Mouse (Mus musculus) hindbrain, postnatal 0 days (tissue): ENCODE measurements around the gene Rest. TPM values are rescaled to one million over a fixed set of nuclear protein-coding genes. Genes with fewer than 3 reads are reported as not detected.

ENCODE experiments used
- ATAC-seq: fragments of 200-750 bp; cut with Nextera tagmentation; 2 replicates; pipeline ENCODE4 v1.8.0; 2017; ENCODE audit warnings: mild to moderate bottlenecking, moderate TSS enrichment, moderate library complexity
- DNase-seq: peaks from one replicate; pipeline ENCODE4 v3.0.0-alpha.2; 2015; ENCODE audit warnings: low spot score
- H3K27ac ChIP-seq: fragments of 300-500 bp; sonication (generic); 2 replicates; pipeline ENCODE4 v1.5.1; 2014; ENCODE audit warnings: mild to moderate bottlenecking
- H3K27me3 ChIP-seq: fragments of 300-500 bp; sonication (generic); 2 replicates; pipeline ENCODE4 v1.6.1; 2014; ENCODE audit warnings: low read length, mixed read lengths; ENCODE audit not compliant: insufficient read depth
- H3K36me3 ChIP-seq: fragments of 300-500 bp; sonication (generic); 2 replicates; pipeline ENCODE4 v1.6.1; 2014; ENCODE audit warnings: low read length, mixed read lengths; ENCODE audit not compliant: insufficient read depth
- H3K4me1 ChIP-seq: fragments of 300-500 bp; sonication (generic); 2 replicates; pipeline ENCODE4 v1.6.1; 2014; ENCODE audit warnings: antibody characterized with exemption, low read length, mixed read lengths; ENCODE audit not compliant: insufficient read depth
- H3K4me2 ChIP-seq: fragments of 300-500 bp; sonication (generic); 2 replicates; pipeline ENCODE4 v1.6.1; 2014; ENCODE audit warnings: low read depth, mild to moderate bottlenecking, low read length, moderate library complexity, mixed read lengths
- H3K4me3 ChIP-seq: fragments of 300-500 bp; sonication (generic); 2 replicates; pipeline ENCODE4 v1.5.1; 2014; ENCODE audit warnings: low read length
- H3K9ac ChIP-seq: fragments of 300-500 bp; sonication (generic); replicated peaks from 2 replicates; pipeline ENCODE4 v1.6.1; 2014; ENCODE audit warnings: mild to moderate bottlenecking, low read length, moderate library complexity, mixed read lengths
- H3K9me3 ChIP-seq: fragments of 300-500 bp; sonication (generic); 2 replicates; pipeline ENCODE4 v1.6.1; 2016; ENCODE audit warnings: low read length, mixed read lengths
- CTCF ChIP-seq: IDR thresholded peaks from 2 replicates; pipeline ENCODE4 v1.5.1; 2016; ENCODE audit warnings: antibody characterized with exemption, control low read depth, low read depth
- WGBS: fragments of 180-500 bp; shearing (Covaris S2); extraction: QIAGEN DNeasy Blood & Tissue Kit; methylation state at CpG from one replicate; pipeline ENCODE4 v1.1.7; 2014; 5-methylcytosine and 5-hydroxymethylcytosine counted together
- microRNA-seq, 2 experiments: library from miRNA; unstranded; fragments of <30 nt; microRNA quantifications; one replicate each; pipeline ENCODE4; 2016
- polyA plus RNA-seq: library from polyadenylated mRNA; unstranded; fragments of >200 nt; fragmentation: Nextera tagmentation; extraction: Ambion mirVana; gene quantifications from 2 replicates; pipeline ENCODE4 v1.2.1, GENCODE M21; 2015
- total RNA-seq: library from RNA; depleted of rRNA; stranded (reverse); fragments of >200 nt; gene quantifications from 2 replicates; pipeline ENCODE4 v1.2.3, GENCODE M21; 2014; rRNA removed

The Rest gene
- total and polyA plus RNA-seq, 2 experiments from 2014 or later: 4.1 to 9.0 TPM

GRCm38 (mm10) chr5:77314206-77314605 lies 48.9 kb downstream of the Rest start:
- ATAC-seq (no peak), DNase-seq (no peak)
- Histone ChIP-seq H3K9ac (no peak overlapping the region), H3K27me3 (no peaks in the 10 kb centered on the region), H3K27ac (no peak overlapping the region), H3K4me3 (no peak overlapping the region), H3K4me2 (no peak overlapping the region), H3K9me3 (no peaks in the 10 kb centered on the region), H3K36me3 (peaks cover 17% of the 10 kb centered on the region), H3K4me1 (peaks cover 6% of the 10 kb centered on the region; the same call in 1 of the 2 replicates)
- over 99% methylated on average over 4 of the region's 4 CpGs for WGBS
- TF ChIP-seq CTCF: no peak

GRCm38 (mm10) chr5:77314986-77315385 lies 49.7 kb downstream of the Rest start:
- H3K4me1 ChIP-seq: peaks cover 6% of the 10 kb centered on the region; the same call in 1 of the 2 replicates
- no peak overlapping the region for H3K4me2 ChIP-seq
- ATAC-seq (no peak), DNase-seq (no peak)
- H3K4me3 ChIP-seq: no peak overlapping the region
- no peak overlapping the region for H3K9ac ChIP-seq
- no peak overlapping the region for H3K27ac ChIP-seq
- TF ChIP-seq CTCF: no peak
- 90% methylated on average over 6 of the region's 6 CpGs for WGBS
- no peaks in the 10 kb centered on the region for H3K27me3 ChIP-seq
- no peaks in the 10 kb centered on the region for H3K9me3 ChIP-seq
- H3K36me3 ChIP-seq: peaks cover 21% of the 10 kb centered on the region

- Histone ChIP-seq H3K36me3 (peaks cover 68% of the 10 kb centered on the region), H3K27ac (no peak overlapping the region), H3K4me2 (no peak overlapping the region), H3K4me1 (no peaks in the 10 kb centered on the region), H3K27me3 (no peaks in the 10 kb centered on the region), H3K4me3 (no peak overlapping the region), H3K9ac (no peak overlapping the region), H3K9me3 (no peaks in the 10 kb centered on the region)
- no peak for TF ChIP-seq CTCF
- 80% methylated on average over 1 of the region's 1 CpGs for whole genome bisulfite sequencing
- DNase-seq: no peak
- no peak for ATAC-seq
Observed at GRCm38 (mm10) chr5:77324936-77325335, 59.6 kb downstream of the Rest start.

DNA sequence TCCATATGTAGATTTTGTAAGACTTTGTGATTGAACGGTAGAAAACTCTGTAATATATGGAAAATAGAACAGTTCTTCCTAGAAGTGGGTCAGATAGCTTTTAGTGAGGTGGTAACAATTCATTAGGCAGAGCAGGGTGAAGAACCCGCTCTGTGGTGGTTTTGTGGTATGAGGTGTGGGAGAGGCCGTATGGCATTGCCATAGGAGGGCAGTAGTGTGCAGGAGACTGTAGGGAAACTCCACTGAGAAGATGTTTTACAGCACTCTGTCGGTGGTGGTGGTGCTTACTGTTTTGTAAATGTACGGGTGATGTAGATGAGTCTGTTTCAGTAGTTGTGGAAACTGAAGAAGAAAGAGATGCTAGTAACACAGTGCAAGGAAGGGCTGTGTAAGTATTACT lies 64.9 kb downstream of the Rest start:
- Histone ChIP-seq H3K27ac (no peak overlapping the region), H3K9ac (no peak overlapping the region), H3K36me3 (peaks cover 66% of the 10 kb centered on the region), H3K4me2 (no peak overlapping the region), H3K4me1 (no peaks in the 10 kb centered on the region), H3K9me3 (no peaks in the 10 kb centered on the region), H3K27me3 (no peaks in the 10 kb centered on the region), H3K4me3 (no peak overlapping the region)
- DNase-seq (no peak), ATAC-seq (no peak)
- TF ChIP-seq CTCF: 0 out of 2 replicates have a peak, but pooled peaks have one; percentile 22
- WGBS: 76% methylated on average over 5 of the region's 5 CpGs

Small RNAs within 50 kb of the gene (microRNA-seq; reads per million reads assigned to microRNA genes)
- 0 reads per million in 2 experiments for gene Mir5098

Other genes starting within 250 kb of the Rest start
- 0.11 and 0.63 TPM in 2 replicates for gene Thegl, start 249.5 kb upstream of the Rest start, total RNA-seq
- gene Thegl, start 249.5 kb upstream of the Rest start, polyA plus RNA-seq: 0.81 and 0.82 TPM in 2 replicates
- 69.6 and 94.8 TPM in 2 replicates for gene Hopx, start 150.4 kb upstream of the Rest start, total RNA-seq
- gene Hopx, start 150.4 kb upstream of the Rest start, polyA plus RNA-seq: 7.3 and 10.3 TPM in 2 replicates
- gene Spink2, start 54.0 kb upstream of the Rest start, total RNA-seq: not detected in 2 replicates
- gene Spink2, start 54.0 kb upstream of the Rest start, polyA plus RNA-seq: 0.26 and 0.61 TPM in 2 replicates
- gene Noa1, start 44.6 kb downstream of the Rest start, total RNA-seq: 16.3 and 18.7 TPM in 2 replicates
- 33.3 and 34.7 TPM in 2 replicates for gene Noa1, start 44.6 kb downstream of the Rest start, polyA plus RNA-seq
- 46.4 and 61.0 TPM in 2 replicates for gene Polr2b, start 44.7 kb downstream of the Rest start, total RNA-seq
- gene Polr2b, start 44.7 kb downstream of the Rest start, polyA plus RNA-seq: 48.8 and 50.9 TPM in 2 replicates
- gene Igfbp7, start 142.6 kb downstream of the Rest start, total RNA-seq: 45.7 and 59.6 TPM in 2 replicates
- gene Igfbp7, start 142.6 kb downstream of the Rest start, polyA plus RNA-seq: 99.3 and 111 TPM in 2 replicates